Mouse (Mus musculus) heart, adult 18-20 months (tissue): ENCODE results near the gene Gimap5. TPM values are rescaled to one million over a fixed set of nuclear protein-coding genes. Genes with fewer than 3 reads are reported as not detected.

Experiments
- DNase-seq, 2 experiments: peaks; one replicate each; pipeline ENCODE4 v3.0.0; 2021 to 2022; ENCODE audit warnings: mixed read lengths in 1 of 2
- total RNA-seq, 2 experiments: library from RNA; stranded (reverse); gene quantifications; 2 replicates each; pipeline ENCODE4 v1.2.3; 2021

Gene Gimap5
- total RNA-seq, 2 experiments from 2014 or later = 4.9 to 5.0 TPM

- DNase-seq = no peak
Observed at GRCm38 (mm10) chr6:48739780-48740055, 6.3 kb upstream of the Gimap5 start.

- no peak for DNase-seq
Observed at GRCm38 (mm10) chr6:48740501-48741169, 5.4 kb upstream of the Gimap5 start.

- DNase-seq = no peak
Observed at GRCm38 (mm10) chr6:48741273-48741672, 4.7 kb upstream of the Gimap5 start.

- no peak for DNase-seq
Observed at GRCm38 (mm10) chr6:48741711-48742206, 4.2 kb upstream of the Gimap5 start.

- DNase-seq = no peak
Observed at GRCm38 (mm10) chr6:48742422-48743351, 3.3 kb upstream of the Gimap5 start.

- no peak for DNase-seq
Observed at GRCm38 (mm10) chr6:48745490-48745889, 507 bp upstream of the Gimap5 start.

GRCm38 (mm10) chr6:48747091-48747966 is 1.3 kb downstream of the Gimap5 start:
- peak; percentile 28 to 41 for DNase-seq

- DNase-seq = no peak
Observed at GRCm38 (mm10) chr6:48763567-48764270, 17.7 kb downstream of the Gimap5 start.

GRCm38 (mm10) chr6:48764496-48764895 is 18.5 kb downstream of the Gimap5 start:
- no peak for DNase-seq

- DNase-seq = no peak
Observed at GRCm38 (mm10) chr6:48768178-48768869, 22.3 kb downstream of the Gimap5 start.

- no peak for DNase-seq
Observed at GRCm38 (mm10) chr6:48768933-48769332, 22.9 kb downstream of the Gimap5 start.

- DNase-seq = no peak
Observed at GRCm38 (mm10) chr6:48770696-48771095, 24.7 kb downstream of the Gimap5 start, which contains the start of gene Gimap3. TSS of gene Gimap3 (minus strand) at chr6:48770851.

- peak; percentile 83 to 91 for DNase-seq
Observed at GRCm38 (mm10) chr6:48772030-48772429, 26.0 kb downstream of the Gimap5 start.

- no peak for DNase-seq
Observed at GRCm38 (mm10) chr6:48784406-48784805, 38.4 kb downstream of the Gimap5 start.

GRCm38 (mm10) chr6:48785189-48785588 is 39.2 kb downstream of the Gimap5 start:
- DNase-seq = peak; percentile 41 to 51

GRCm38 (mm10) chr6:48785601-48786000 is 39.6 kb downstream of the Gimap5 start:
- DNase-seq = no peak

GRCm38 (mm10) chr6:48787867-48788266 is 41.9 kb downstream of the Gimap5 start:
- no peak for DNase-seq

GRCm38 (mm10) chr6:48801897-48802296 is 55.9 kb downstream of the Gimap5 start:
- no peak for DNase-seq

- no peak for DNase-seq
Observed at GRCm38 (mm10) chr6:48803406-48804051, 57.5 kb downstream of the Gimap5 start.
